Mouse (Mus musculus) heart, adult 9 months (tissue): Measurements from ENCODE around the gene Ube2d2b.
A peak's percentile ranks its signal among the peaks of the same experiment; 100 is the strongest.

Experiments used
- DNase-seq, 2 experiments: peaks; one replicate each; pipeline ENCODE4 v3.0.0; 2022; ENCODE audit warnings: low spot score in 2 of 2

Gene Ube2d2b

DNA sequence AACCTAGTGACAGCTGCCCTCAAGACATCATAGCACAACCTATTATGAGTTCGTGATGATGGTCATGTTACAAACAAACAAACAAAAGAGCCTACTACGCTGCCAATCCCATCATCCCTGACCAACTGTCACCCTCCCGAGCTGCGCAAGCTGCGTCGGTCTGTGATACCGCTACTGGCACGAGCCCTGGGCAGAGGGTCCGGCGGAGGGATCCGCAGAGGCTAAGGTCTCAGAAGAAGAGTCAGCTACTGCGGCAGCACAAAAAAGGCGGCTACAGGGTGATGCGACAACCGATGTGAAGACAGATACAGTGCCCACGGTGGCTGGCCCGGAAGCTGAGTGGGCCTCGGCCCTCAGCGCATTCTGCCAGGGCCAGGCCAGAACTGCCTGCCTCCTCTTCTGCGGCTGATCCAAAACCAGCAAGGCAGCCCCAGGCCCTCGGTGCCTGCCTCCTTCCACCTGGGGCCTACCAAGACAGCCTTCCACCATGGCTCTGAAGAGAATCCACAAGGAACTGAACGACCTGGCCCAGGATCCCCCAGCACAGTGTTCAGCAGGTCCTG lies at the start of gene Ube2d2b:
Gene Ube2d2b, plus strand, starts transcription at position 102 of the 563 bp plus-strand sequence.
- DNase-seq = no peak

GRCm38 (mm10) chr5:107782360-107782759 lies 47.5 kb upstream of the Ube2d2b start:
- DNase-seq = no peak

DNA sequence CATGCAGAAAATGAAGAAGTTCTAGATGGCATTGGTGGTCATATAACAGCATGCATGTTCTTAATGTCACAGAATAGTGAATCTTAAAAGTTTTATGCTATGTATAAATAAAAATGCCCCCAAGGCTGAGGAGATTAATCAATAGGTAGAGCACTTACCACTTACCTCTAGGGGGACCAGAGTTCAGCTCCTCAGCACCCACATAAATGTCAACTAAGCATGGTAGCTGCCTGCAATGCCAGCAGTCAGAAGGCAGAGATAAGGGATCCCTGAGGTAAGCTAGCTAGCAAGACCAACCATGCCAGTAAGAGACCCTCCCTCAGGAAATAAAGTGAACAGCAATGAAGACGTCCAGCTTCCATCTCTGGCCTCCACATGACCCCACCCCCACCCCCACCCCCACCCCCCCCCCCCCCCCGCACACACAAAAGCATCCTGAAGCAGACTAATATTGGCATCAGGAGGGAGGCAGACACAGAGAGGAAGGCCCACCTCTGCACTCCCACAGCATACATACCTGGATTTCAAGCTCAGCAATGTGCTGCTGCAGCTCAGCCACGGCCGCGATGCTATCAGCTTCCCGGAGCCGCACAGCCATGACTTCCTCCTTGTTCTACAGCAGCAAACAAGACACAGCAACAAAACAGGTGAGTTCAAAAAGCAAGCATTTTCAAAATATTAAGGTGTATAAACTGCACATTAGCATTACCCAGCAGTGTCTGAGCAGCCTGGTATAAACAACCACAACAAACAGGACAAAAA lies 42.0 kb upstream of the Ube2d2b start:
- no peak for DNase-seq

GRCm38 (mm10) chr5:107789492-107789891 lies 40.4 kb upstream of the Ube2d2b start:
- no peak for DNase-seq

GRCm38 (mm10) chr5:107791966-107792365 lies 37.9 kb upstream of the Ube2d2b start:
- DNase-seq = no peak

- DNase-seq = no peak
Measured at GRCm38 (mm10) chr5:107792516-107792915, 37.4 kb upstream of the Ube2d2b start.

GRCm38 (mm10) chr5:107793258-107793657 lies 36.6 kb upstream of the Ube2d2b start:
- DNase-seq = peak; percentile 4 to 34

DNA sequence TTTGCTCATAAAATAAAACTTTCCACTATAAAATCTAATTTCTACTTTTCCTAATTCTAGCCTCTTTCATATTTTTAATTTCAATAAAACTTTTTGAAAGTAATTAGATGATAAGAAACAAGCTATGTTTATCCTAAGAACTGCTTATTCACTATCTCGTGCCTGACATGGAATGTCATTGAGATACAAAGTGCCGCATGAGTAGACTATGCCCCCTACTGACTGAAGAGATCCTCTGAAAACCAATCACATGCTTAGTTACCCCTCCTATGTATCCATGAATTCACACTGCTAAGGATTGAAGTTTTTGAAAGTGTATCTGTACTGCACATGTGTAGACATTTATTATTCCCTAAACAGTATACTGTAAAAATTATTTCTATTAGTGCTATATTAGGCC lies 36.0 kb upstream of the Ube2d2b start:
- no peak for DNase-seq

GRCm38 (mm10) chr5:107798290-107798689 lies 31.6 kb upstream of the Ube2d2b start:
- no peak for DNase-seq

- DNase-seq = no peak
Measured at GRCm38 (mm10) chr5:107801234-107801633, 28.7 kb upstream of the Ube2d2b start.

DNA sequence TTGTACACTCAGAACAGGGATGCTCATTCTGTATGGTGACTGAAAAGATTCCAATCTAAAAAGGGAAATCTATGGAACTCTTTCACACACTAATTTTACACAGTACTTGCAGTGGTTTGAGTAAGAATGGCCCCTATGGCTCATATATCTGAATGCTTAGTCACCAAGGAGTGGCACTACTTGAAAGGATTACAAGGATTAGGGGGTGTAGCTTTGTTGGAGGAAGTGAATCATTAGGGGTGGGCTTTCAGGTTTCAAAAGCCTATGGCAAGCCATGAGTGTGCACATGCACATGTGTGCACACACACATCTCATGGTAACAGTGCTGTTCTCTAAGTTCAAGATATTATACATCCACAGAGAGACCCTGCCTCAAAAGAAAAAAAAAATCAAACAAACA lies 27.3 kb upstream of the Ube2d2b start:
- DNase-seq = no peak

DNA sequence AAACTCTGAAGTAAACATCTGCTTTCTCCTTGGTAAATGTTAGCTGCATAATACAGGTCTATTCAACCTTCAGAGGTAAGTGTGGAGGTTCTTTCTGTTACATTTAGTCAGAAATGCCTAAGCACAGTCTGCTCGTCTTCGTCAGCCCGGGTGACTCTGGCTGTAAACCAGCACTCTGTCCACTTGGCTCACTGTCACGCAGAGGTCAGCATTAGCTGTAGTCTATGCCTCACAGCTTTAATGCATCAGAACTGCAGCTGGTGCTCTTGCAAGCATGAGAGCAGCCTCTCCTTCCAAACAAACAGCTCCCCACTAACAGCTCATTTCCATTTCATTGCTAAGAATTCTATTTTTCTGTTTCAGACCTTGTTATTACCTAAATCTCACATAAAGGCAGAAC lies 22.4 kb upstream of the Ube2d2b start:
- peak; percentile 10 to 28 for DNase-seq

DNA sequence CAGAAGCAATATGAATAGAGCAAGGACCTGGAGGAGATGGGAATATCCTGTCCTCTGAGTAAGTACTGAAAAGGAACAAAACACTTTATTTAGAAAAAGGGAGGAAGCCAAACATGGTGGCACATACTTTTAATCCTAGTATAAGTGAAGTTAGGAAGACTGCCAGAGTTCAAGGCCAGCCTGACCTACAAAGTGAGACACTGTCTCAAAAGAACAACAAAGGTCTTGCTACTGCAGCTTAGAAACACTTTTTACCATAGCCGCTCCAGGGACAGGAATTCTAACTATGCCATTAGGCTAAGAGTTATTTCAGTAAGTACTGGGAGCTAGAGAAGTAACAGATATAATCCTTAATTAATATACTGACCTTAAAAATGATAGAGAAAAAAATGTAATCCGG lies 15.2 kb upstream of the Ube2d2b start:
- DNase-seq = no peak

DNA sequence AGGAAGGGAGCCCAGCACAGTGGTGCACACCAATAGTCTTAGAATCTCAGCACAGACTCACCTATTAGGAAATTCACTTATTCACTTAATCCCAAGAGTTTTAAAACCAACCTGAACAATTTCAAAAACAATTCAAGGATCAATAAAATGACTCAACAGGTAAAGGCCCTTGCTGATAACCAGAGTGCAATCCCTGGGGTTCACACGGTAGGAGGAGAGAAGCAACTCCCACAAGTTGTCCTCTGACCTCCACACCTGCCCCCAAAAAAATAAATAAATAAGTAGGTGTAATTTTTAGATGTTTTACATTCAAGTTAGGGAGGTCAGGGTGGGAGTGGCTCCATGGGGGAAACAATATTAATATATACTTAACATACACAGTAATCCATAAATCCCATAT lies 7.4 kb upstream of the Ube2d2b start:
- DNase-seq = no peak

DNA sequence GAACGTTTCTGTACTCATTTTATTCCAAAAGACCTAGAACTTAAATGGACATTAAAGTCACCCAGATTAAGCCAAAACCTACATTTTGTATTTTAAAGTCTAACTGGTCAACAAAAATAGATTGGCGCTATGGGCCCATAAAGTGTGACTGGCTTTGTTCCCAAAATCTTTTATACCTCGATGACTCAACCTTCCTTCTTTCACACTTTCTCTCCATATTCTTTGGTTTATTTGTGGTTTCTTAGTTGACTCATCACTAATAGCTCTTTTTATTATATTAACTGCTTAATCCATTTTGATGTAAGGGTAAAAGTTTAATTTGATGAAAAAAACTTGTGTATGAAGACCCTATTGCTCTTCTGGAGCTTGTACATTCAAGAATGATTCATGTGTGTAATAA lies 1.5 kb downstream of the Ube2d2b start:
- DNase-seq = no peak

DNA sequence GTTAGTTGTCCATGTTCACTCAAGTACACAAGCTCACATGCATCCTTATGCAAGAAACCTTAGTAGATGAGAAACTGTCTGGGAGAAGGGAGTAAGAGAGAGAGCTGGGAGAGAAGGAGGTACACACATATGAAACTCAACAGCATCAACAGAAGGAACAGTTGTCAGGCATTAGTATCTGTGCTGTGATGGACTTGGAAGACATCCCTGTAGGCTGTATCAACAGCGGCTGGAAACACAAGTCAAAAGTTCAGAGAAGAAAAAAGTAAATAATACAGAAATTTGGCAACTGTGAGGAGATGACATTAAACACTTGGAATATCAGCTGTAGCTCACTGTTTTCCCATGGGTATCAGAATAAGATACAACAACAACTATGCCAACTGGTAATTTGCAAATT lies 4.4 kb downstream of the Ube2d2b start:
- no peak for DNase-seq

GRCm38 (mm10) chr5:107838891-107839644 lies 9.2 kb downstream of the Ube2d2b start:
- DNase-seq = peak; percentile 32 to 58

GRCm38 (mm10) chr5:107840549-107841238 lies 10.8 kb downstream of the Ube2d2b start:
- DNase-seq = no peak

GRCm38 (mm10) chr5:107847349-107847748 lies 17.4 kb downstream of the Ube2d2b start:
- peak; percentile 20 to 49 for DNase-seq

GRCm38 (mm10) chr5:107847817-107848216 lies 17.9 kb downstream of the Ube2d2b start:
- DNase-seq = no peak

DNA sequence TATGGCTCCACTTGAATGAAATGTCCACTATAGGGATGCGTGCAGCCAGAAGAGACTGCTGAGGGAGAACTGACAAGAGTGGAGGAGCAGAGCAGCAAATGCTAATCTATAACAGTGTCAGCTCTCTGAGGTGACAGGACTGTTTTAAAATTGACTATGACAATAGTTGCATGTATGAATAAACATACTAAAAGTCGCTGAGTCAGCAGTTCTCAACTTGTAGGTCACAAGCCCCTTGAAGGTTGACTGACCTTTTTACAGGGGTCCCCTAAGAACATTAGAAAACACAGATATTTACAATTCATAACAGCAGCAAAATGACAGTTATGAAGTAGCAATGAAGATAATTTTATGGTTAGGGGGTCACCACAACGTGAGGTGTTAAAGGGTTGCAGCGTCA lies 19.1 kb downstream of the Ube2d2b start:
- DNase-seq = no peak

GRCm38 (mm10) chr5:107853807-107854206 lies 23.9 kb downstream of the Ube2d2b start:
- DNase-seq = peak; percentile 54 to 64
